Mouse (Mus musculus): ENCODE measurements around the gene Dnajb1. TPM values are rescaled to one million over a fixed set of nuclear protein-coding genes. Genes with fewer than 3 reads are reported as not detected.
"Not testable (repeated sequence)": the region's sequence is repeated elsewhere in the genome, so short reads cannot be mapped to it uniquely, and the experiment has no call there.

Gene Dnajb1
- total and polyA plus RNA-seq, 2 experiments from 2014 or later: 41.2 to 65.1 TPM

GRCm38 (mm10) chr8:83595050-83595345 lies 13.0 kb upstream of the Dnajb1 start:
- WGBS: 47% methylated on average over 3 of the region's 3 CpGs
- not testable (repeated sequence) for H3K9me3 ChIP-seq (ENCODE audit: low read length); H3K27me3 ChIP-seq (ENCODE audit: insufficient read depth, low read length); ATAC-seq; H3K36me3 ChIP-seq (ENCODE audit: insufficient read depth); DNase-seq
- peak overlapping the region; percentile 63 for H3K4me3 ChIP-seq (ENCODE audit: low read depth, low read length)
- peak overlapping the region; percentile 92 for H3K27ac ChIP-seq (ENCODE audit: low read depth, low read length)
- H3K4me1 ChIP-seq (ENCODE audit: insufficient read depth): peaks cover 14% of the 10 kb centered on the region
- peak overlapping the region; percentile 71 for H3K9ac ChIP-seq
- peak overlapping the region; percentile 48 for H3K4me2 ChIP-seq (ENCODE audit: low read depth)
- TF ChIP-seq CTCF (IDR thresholded peaks at IDR 0.05; ENCODE audit: low read depth): peak; percentile 36; the same call in 1 of the 2 replicates

DNA sequence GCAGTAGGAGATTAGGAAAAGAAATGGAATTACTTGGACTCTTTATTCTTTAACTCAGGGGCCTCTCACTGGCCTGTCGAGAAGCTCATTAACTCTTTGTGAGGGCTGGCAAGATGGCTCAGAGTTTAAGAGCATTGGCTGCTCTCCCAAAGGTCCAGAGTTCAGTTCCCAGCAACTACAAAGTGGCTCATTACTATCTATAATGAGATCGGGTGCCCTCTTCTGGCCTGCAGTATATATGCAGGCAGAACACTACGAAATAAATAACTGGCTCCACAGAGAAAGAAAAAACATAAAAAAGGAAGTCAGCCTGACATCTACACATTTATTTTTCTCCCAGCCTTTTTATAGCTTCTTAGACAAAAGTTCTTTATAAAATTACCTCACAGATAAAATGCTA lies 11.6 kb upstream of the Dnajb1 start:
- Histone ChIP-seq H3K36me3 (ENCODE audit: insufficient read depth) (no peaks in the 10 kb centered on the region; the same call in 1 of the 2 replicates), H3K27me3 (ENCODE audit: insufficient read depth, low read length) (no peaks in the 10 kb centered on the region), H3K4me3 (ENCODE audit: low read depth, low read length) (no peak overlapping the region), H3K9ac (no peak overlapping the region), H3K4me2 (ENCODE audit: low read depth) (no peak overlapping the region), H3K4me1 (ENCODE audit: insufficient read depth) (peaks cover 11% of the 10 kb centered on the region), H3K9me3 (ENCODE audit: low read length) (no peaks in the 10 kb centered on the region), H3K27ac (ENCODE audit: low read depth, low read length) (no peak overlapping the region)
- ATAC-seq: no peak
- peak; percentile 61 for TF ChIP-seq CTCF (IDR thresholded peaks at IDR 0.05; ENCODE audit: low read depth)
- peak; percentile 30 for DNase-seq
- WGBS: 13% methylated on average over 3 of the region's 3 CpGs

DNA sequence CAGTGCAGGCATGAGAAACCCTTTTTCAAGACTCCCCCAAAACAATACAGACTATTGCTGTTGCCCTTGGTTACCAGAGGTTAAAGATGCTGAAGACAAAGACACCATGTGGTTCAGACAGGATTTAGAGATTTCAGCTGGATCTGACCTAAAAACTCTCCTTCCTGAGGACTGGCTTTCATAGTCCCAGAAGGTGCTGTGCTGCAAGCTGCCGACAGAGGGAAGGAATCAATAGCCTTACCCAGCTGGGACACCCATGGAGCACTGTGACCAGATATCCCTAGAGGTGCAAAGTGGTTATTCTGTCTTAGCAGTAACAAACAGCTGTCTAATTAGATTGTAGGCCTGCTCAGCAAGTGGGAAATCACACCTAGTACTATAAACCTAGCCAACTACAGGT lies 9.8 kb upstream of the Dnajb1 start:
- DNase-seq (no peak), ATAC-seq (no peak)
- Histone ChIP-seq H3K36me3 (ENCODE audit: insufficient read depth) (no peaks in the 10 kb centered on the region), H3K4me3 (ENCODE audit: low read depth, low read length) (no peak overlapping the region), H3K9me3 (ENCODE audit: low read length) (no peaks in the 10 kb centered on the region), H3K4me1 (ENCODE audit: insufficient read depth) (0 out of 2 replicates have a peak, but pooled peaks cover under 1% of the 10 kb centered on the region), H3K27ac (ENCODE audit: low read depth, low read length) (no peak overlapping the region), H3K27me3 (ENCODE audit: insufficient read depth, low read length) (no peaks in the 10 kb centered on the region), H3K4me2 (ENCODE audit: low read depth) (no peak overlapping the region), H3K9ac (no peak overlapping the region)
- TF ChIP-seq CTCF (IDR thresholded peaks at IDR 0.05; ENCODE audit: low read depth): no peak; the same call in 1 of the 2 replicates
- 6% methylated on average over 1 of the region's 1 CpGs for WGBS

- no peak for DNase-seq
- Histone ChIP-seq H3K9ac (no peak overlapping the region), H3K36me3 (ENCODE audit: insufficient read depth) (no peaks in the 10 kb centered on the region), H3K4me3 (ENCODE audit: low read depth, low read length) (no peak overlapping the region), H3K27ac (ENCODE audit: low read depth, low read length) (no peak overlapping the region), H3K4me2 (ENCODE audit: low read depth) (no peak overlapping the region), H3K27me3 (ENCODE audit: insufficient read depth, low read length) (no peaks in the 10 kb centered on the region), H3K9me3 (ENCODE audit: low read length) (no peaks in the 10 kb centered on the region), H3K4me1 (ENCODE audit: insufficient read depth) (no peaks in the 10 kb centered on the region)
- ATAC-seq: no peak
- TF ChIP-seq CTCF (IDR thresholded peaks at IDR 0.05; ENCODE audit: low read depth): no peak
These were observed 8.2 kb upstream of the Dnajb1 start for GRCm38 (mm10) chr8:83599814-83600213.

DNA sequence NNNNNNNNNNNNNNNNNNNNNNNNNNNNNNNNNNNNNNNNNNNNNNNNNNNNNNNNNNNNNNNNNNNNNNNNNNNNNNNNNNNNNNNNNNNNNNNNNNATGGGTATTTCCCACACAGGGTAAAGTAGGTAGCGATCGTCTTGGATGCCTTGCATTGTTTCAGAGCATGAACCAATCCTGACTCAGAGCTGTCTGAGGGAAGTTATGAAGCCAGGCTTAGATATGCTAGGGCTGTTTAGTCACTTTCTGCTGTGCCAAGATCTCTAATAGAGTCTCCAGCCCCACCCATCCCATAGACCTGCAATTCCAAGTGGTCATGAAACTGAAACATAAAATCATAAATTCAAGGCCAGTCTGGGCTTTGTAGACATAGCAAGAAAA lies 5.4 kb upstream of the Dnajb1 start:
- TF ChIP-seq CTCF (IDR thresholded peaks at IDR 0.05; ENCODE audit: low read depth): no peak
- no peak overlapping the region for H3K4me3 ChIP-seq (ENCODE audit: low read depth, low read length)
- no peaks in the 10 kb centered on the region for H3K27me3 ChIP-seq (ENCODE audit: insufficient read depth, low read length)
- no peak for DNase-seq
- H3K4me2 ChIP-seq (ENCODE audit: low read depth): no peak overlapping the region
- no peaks in the 10 kb centered on the region for H3K36me3 ChIP-seq (ENCODE audit: insufficient read depth)
- H3K9ac ChIP-seq: no peak overlapping the region
- H3K27ac ChIP-seq (ENCODE audit: low read depth, low read length): no peak overlapping the region
- no peaks in the 10 kb centered on the region for H3K4me1 ChIP-seq (ENCODE audit: insufficient read depth)
- no peaks in the 10 kb centered on the region for H3K9me3 ChIP-seq (ENCODE audit: low read length)
- WGBS: 84% methylated on average over 2 of the region's 2 CpGs
- no peak for ATAC-seq

DNA sequence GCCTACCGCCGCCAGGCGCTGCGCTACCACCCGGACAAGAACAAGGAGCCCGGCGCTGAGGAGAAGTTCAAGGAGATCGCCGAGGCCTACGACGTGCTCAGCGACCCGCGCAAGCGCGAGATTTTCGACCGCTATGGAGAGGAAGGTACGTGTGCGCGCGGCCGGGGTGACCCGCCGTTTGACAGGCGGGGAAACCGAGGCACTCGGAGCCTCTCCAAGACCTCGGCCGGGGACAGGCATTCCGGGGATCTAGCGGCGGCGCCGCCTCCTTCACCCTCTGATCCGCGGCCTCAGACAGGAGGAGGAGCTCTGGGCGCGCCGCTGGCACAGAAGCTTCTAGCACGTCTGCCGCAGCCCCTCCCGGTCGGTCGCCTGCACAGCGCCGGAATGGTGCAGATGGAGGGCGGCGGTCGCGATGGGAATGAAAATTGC lies 421 bp downstream of the Dnajb1 start:
- H3K27me3 ChIP-seq (ENCODE audit: insufficient read depth, low read length): no peaks in the 10 kb centered on the region
- peak overlapping the region; percentile 83 for H3K4me3 ChIP-seq (ENCODE audit: low read depth, low read length)
- 3% methylated on average over 51 of the region's 51 CpGs for WGBS
- peak; percentile 24; the same call in 1 of the 2 replicates for TF ChIP-seq CTCF (IDR thresholded peaks at IDR 0.05; ENCODE audit: low read depth)
- H3K27ac ChIP-seq (ENCODE audit: low read depth, low read length): peak overlapping the region; percentile 97
- peaks cover 7% of the 10 kb centered on the region for H3K4me1 ChIP-seq (ENCODE audit: insufficient read depth)
- DNase-seq (no peak), ATAC-seq (peak; percentile 80)
- H3K4me2 ChIP-seq (ENCODE audit: low read depth): peak overlapping the region; percentile 63
- H3K36me3 ChIP-seq (ENCODE audit: insufficient read depth): peaks cover 37% of the 10 kb centered on the region
- H3K9me3 ChIP-seq (ENCODE audit: low read length): no peaks in the 10 kb centered on the region
- H3K9ac ChIP-seq: peak overlapping the region; percentile 68

- Histone ChIP-seq H3K4me2 (ENCODE audit: low read depth) (peak overlapping the region; percentile 63), H3K27me3 (ENCODE audit: insufficient read depth, low read length) (no peaks in the 10 kb centered on the region), H3K9me3 (ENCODE audit: low read length) (no peaks in the 10 kb centered on the region), H3K36me3 (ENCODE audit: insufficient read depth) (peaks cover 42% of the 10 kb centered on the region), H3K4me3 (ENCODE audit: low read depth, low read length) (peak overlapping the region; percentile 83), H3K27ac (ENCODE audit: low read depth, low read length) (no peak overlapping the region), H3K4me1 (ENCODE audit: insufficient read depth) (peaks cover 7% of the 10 kb centered on the region), H3K9ac (peak overlapping the region; percentile 68)
- no peak for ATAC-seq
- TF ChIP-seq CTCF (IDR thresholded peaks at IDR 0.05; ENCODE audit: low read depth): no peak
- no peak for DNase-seq
- 29% methylated on average over 9 of the region's 9 CpGs for WGBS
These were observed 1.1 kb downstream of the Dnajb1 start for GRCm38 (mm10) chr8:83609086-83609485.

Data from forebrain, postnatal 0 days (tissue).